Mouse (Mus musculus): ENCODE measurements around the gene Tdrd5. TPM values are rescaled to one million over a fixed set of nuclear protein-coding genes. Genes with fewer than 3 reads are reported as not detected.
"Not testable (repeated sequence)": the region's sequence is repeated elsewhere in the genome, so short reads cannot be mapped to it uniquely, and the experiment has no call there.

Tdrd5 gene
- polyA plus RNA-seq, 1 experiment = 0.72 TPM

- Histone ChIP-seq H3K4me3 (ENCODE audit: insufficient read depth, low read length) (no peak overlapping the region), H3K4me1 (ENCODE audit: control insufficient read depth, insufficient read depth, low read length) (no peaks in the 10 kb centered on the region), H3K27ac (ENCODE audit: insufficient read depth, low read length) (no peak overlapping the region)
- TF ChIP-seq POLR2A (IDR thresholded peaks at IDR 0.05; ENCODE audit: low read depth, low read length) (no peak), CTCF (IDR thresholded peaks at IDR 0.05; ENCODE audit: borderline replicate concordance, insufficient read depth, low read length) (no peak)
Observed at GRCm38 (mm10) chr1:156263946-156264345, 39.5 kb downstream of the Tdrd5 start.

GRCm38 (mm10) chr1:156263352-156263751, 40.1 kb downstream of the Tdrd5 start:
- no peak overlapping the region for H3K27ac ChIP-seq (ENCODE audit: insufficient read depth, low read length)
- TF ChIP-seq POLR2A (IDR thresholded peaks at IDR 0.05; ENCODE audit: low read depth, low read length) (no peak), CTCF (IDR thresholded peaks at IDR 0.05; ENCODE audit: borderline replicate concordance, insufficient read depth, low read length) (peak; percentile 67; the same call in 1 of the 2 replicates)
- H3K4me1 ChIP-seq (ENCODE audit: control insufficient read depth, insufficient read depth, low read length) = no peaks in the 10 kb centered on the region
- no peak overlapping the region for H3K4me3 ChIP-seq (ENCODE audit: insufficient read depth, low read length)

DNA sequence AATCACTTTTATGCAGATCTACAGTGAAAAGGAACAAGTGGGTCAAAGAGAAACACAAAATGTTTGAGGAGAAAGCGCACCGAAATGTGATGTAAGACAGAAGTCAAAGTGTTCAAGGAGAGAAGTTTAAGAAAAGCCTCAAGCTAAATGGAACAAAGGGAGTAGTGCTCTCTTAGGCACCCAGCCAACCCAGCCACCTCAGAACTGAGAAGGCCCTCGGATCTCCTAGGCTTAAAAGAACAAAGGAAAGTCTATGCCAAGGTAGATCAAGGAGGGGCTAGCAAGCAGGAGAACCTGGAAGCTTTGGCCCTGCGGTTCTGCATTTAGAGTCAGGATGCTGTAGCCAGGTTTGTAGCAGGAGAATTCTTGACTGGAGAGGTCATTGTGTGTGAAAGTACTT, 48.6 kb downstream of the Tdrd5 start:
- H3K27ac ChIP-seq (ENCODE audit: insufficient read depth, low read length) = no peak overlapping the region
- TF ChIP-seq CTCF (IDR thresholded peaks at IDR 0.05; ENCODE audit: borderline replicate concordance, insufficient read depth, low read length) (no peak), POLR2A (IDR thresholded peaks at IDR 0.05; ENCODE audit: low read depth, low read length) (no peak)
- no peak overlapping the region for H3K4me3 ChIP-seq (ENCODE audit: insufficient read depth, low read length)
- no peaks in the 10 kb centered on the region for H3K4me1 ChIP-seq (ENCODE audit: control insufficient read depth, insufficient read depth, low read length)

DNA sequence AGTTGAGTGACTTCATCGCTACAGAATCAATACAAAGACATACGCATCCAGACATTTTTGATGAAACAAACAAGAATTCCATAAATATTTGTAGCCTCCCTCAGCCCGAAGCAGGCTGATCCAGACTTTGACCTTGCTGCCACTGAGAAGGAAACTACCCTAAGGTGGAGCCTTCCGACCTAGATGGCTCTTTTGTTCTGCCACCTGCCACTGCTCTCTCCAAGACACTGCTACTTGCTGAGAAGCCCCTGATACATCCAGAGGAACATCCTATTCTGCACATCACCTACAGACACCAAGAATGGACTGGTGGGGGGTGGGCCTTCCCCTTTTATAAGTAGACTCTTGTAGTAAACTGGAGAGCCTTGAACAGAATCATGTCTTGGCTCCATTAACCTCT, 52.4 kb downstream of the Tdrd5 start:
- H3K27ac ChIP-seq (ENCODE audit: insufficient read depth, low read length); H3K4me3 ChIP-seq (ENCODE audit: insufficient read depth, low read length); H3K4me1 ChIP-seq (ENCODE audit: control insufficient read depth, insufficient read depth, low read length): not testable (repeated sequence)

GRCm38 (mm10) chr1:156247893-156248292, 55.6 kb downstream of the Tdrd5 start:
- TF ChIP-seq POLR2A (IDR thresholded peaks at IDR 0.05; ENCODE audit: low read depth, low read length) (no peak), CTCF (IDR thresholded peaks at IDR 0.05; ENCODE audit: borderline replicate concordance, insufficient read depth, low read length) (no peak)
- no peak overlapping the region for H3K4me3 ChIP-seq (ENCODE audit: insufficient read depth, low read length)
- no peaks in the 10 kb centered on the region for H3K4me1 ChIP-seq (ENCODE audit: control insufficient read depth, insufficient read depth, low read length)
- peak overlapping the region; percentile 87 for H3K27ac ChIP-seq (ENCODE audit: insufficient read depth, low read length)

DNA sequence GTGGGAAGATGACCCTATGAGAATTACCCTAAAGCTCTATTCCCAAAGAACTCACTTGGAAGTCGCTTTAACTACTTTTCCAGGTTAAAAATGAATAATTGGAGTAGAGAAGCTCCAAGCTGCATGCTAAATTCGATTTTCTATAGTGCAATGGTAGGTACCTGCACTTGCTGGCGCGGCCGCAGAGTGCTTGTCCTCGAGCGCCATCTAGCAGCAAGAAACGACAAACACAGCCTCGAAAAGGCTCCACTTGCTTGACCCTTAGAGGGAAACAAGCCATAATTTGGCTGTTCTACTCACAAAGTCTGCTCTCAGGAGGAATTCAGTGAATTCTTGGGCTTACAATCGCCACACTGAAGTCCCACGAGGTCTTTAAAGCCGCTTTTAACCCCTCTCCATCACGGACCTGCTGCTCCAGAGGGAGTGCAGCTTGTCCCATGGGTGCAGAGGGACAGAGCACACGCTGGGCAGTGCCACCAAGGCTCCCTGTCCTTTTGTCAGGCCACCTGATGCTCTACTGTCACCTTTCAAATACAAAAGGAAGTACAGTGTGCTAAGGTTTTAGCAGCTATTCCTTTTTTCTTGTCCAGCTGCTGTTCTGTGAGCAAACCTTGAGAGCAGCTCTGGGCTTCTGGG, 61.6 kb downstream of the Tdrd5 start:
- TF ChIP-seq POLR2A (IDR thresholded peaks at IDR 0.05; ENCODE audit: low read depth, low read length) (no peak), CTCF (IDR thresholded peaks at IDR 0.05; ENCODE audit: borderline replicate concordance, insufficient read depth, low read length) (peak; percentile 87)
- Histone ChIP-seq H3K27ac (ENCODE audit: insufficient read depth, low read length) (no peak overlapping the region), H3K4me3 (ENCODE audit: insufficient read depth, low read length) (no peak overlapping the region), H3K4me1 (ENCODE audit: control insufficient read depth, insufficient read depth, low read length) (no peaks in the 10 kb centered on the region)

GRCm38 (mm10) chr1:156241035-156241434, 62.4 kb downstream of the Tdrd5 start:
- no peak overlapping the region for H3K27ac ChIP-seq (ENCODE audit: insufficient read depth, low read length)
- H3K4me3 ChIP-seq (ENCODE audit: insufficient read depth, low read length) = no peak overlapping the region
- H3K4me1 ChIP-seq (ENCODE audit: control insufficient read depth, insufficient read depth, low read length) = no peaks in the 10 kb centered on the region
- TF ChIP-seq POLR2A (IDR thresholded peaks at IDR 0.05; ENCODE audit: low read depth, low read length) (no peak), CTCF (IDR thresholded peaks at IDR 0.05; ENCODE audit: borderline replicate concordance, insufficient read depth, low read length) (no peak)

DNA sequence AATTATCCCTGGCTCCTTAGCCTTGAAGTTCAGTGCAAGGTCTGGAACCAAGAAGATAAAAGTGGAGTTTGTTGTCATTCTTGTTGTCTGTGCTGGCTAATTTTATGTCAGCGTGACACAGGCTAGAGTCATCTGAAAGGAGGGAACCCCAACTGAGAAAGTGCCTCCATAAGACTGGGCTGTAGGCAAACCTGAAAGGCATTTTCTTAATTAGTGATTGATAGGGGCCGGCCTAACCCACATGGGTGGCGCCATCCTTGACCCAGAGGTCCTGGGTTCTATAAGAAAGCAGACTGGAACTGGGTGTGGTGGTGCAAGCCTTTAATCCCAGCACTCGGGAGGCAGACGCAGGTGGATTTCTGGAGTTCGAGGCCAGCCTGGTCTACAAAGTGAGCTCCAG, 72.3 kb downstream of the Tdrd5 start:
- Histone ChIP-seq H3K4me1 (ENCODE audit: control insufficient read depth, insufficient read depth, low read length) (peaks cover 6% of the 10 kb centered on the region; the same call in 1 of the 2 replicates), H3K4me3 (ENCODE audit: insufficient read depth, low read length) (no peak overlapping the region), H3K27ac (ENCODE audit: insufficient read depth, low read length) (no peak overlapping the region)
- TF ChIP-seq CTCF (IDR thresholded peaks at IDR 0.05; ENCODE audit: borderline replicate concordance, insufficient read depth, low read length) (no peak), POLR2A (IDR thresholded peaks at IDR 0.05; ENCODE audit: low read depth, low read length) (no peak)

- no peak overlapping the region for H3K4me3 ChIP-seq (ENCODE audit: insufficient read depth, low read length)
- H3K27ac ChIP-seq (ENCODE audit: insufficient read depth, low read length) = no peak overlapping the region
- peaks cover 6% of the 10 kb centered on the region; the same call in 1 of the 2 replicates for H3K4me1 ChIP-seq (ENCODE audit: control insufficient read depth, insufficient read depth, low read length)
- TF ChIP-seq POLR2A (IDR thresholded peaks at IDR 0.05; ENCODE audit: low read depth, low read length) (no peak), CTCF (IDR thresholded peaks at IDR 0.05; ENCODE audit: borderline replicate concordance, insufficient read depth, low read length) (no peak)
Observed at GRCm38 (mm10) chr1:156230339-156231089, 73.0 kb downstream of the Tdrd5 start.

GRCm38 (mm10) chr1:156229448-156229847, 74.0 kb downstream of the Tdrd5 start:
- TF ChIP-seq CTCF (IDR thresholded peaks at IDR 0.05; ENCODE audit: borderline replicate concordance, insufficient read depth, low read length) (peak; percentile 73; the same call in 1 of the 2 replicates), POLR2A (IDR thresholded peaks at IDR 0.05; ENCODE audit: low read depth, low read length) (no peak)
- no peak overlapping the region for H3K27ac ChIP-seq (ENCODE audit: insufficient read depth, low read length)
- peaks cover 6% of the 10 kb centered on the region; the same call in 1 of the 2 replicates for H3K4me1 ChIP-seq (ENCODE audit: control insufficient read depth, insufficient read depth, low read length)
- no peak overlapping the region for H3K4me3 ChIP-seq (ENCODE audit: insufficient read depth, low read length)

Data from embryonic fibroblast, embryonic 13.5 days (primary cell).